Mouse (Mus musculus) CD4-positive, CD25-positive, alpha-beta regulatory T cell, adult 4 months (primary cell): ENCODE measurements around the gene Atg9b. TPM values are rescaled to one million over a fixed set of nuclear protein-coding genes. Genes with fewer than 3 reads are reported as not detected.
A peak's percentile ranks its signal among the peaks of the same experiment; 100 is the strongest.

Experiments used
- ATAC-seq: one replicate; pipeline ENCODE4 v1.8.0; 2017
- polyA plus RNA-seq, 2 experiments: library from polyadenylated mRNA; unstranded; fragments of 100-300 nt; shearing (Covaris generic); gene quantifications; one replicate each; pipeline ENCODE4 v1.2.1; 2017

The Atg9b gene
- polyA plus RNA-seq, 2 experiments from 2014 or later: 2.2 to 3.2 TPM

DNA sequence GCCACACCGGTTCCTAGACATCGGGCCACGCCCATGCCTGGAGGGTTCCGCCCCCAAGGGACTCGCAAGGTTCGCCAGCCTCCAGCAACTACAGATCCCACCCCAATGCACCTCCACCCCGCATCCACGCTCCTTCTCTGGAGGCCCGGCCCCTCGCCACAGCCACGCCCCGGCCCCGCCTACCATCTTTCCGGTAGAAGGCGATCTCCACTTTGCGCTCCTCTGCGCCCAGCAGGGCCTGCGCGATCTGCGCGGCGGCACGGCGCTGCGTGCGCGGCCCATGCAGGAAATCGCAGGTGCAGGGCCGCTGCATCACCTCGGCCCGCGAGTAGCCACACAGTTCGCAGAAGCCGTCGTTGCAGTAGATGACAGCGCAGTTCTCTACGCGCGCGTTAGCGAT, 43.8 kb downstream of the Atg9b start:
- peak; percentile 82 for ATAC-seq

DNA sequence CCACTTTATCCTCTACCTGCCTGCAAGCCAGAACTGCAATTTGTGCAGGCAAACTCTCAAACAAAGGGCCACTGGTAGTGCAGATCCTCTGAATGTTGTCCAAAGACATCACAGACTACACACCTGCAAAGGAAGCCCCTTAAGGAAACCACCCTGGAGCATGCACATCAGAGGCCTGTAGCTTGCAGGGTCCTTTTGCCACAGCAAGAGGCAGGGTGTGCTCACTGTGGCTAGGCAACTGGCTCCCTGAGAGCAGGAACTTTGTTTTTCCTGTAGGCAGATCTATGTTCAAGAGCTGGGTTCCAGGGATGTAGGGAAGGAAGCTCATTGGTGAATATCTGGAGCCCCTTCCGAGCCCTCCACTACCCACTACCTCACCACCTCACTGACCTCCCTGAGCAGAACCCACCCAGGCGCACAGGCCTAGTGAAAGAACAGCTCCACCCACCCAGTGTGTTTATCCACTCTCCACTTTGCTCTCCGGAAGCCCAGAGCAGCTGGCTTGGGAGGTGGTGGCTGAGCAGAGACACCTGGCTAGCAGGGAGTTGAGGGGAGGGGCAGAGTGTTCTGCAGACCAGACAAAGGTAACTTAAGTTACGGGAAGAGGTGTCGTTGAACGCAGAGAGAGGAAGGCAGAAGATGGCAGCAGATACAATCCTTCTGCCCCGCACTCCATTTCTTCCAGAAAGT, 44.6 kb downstream of the Atg9b start:
- ATAC-seq: no peak

DNA sequence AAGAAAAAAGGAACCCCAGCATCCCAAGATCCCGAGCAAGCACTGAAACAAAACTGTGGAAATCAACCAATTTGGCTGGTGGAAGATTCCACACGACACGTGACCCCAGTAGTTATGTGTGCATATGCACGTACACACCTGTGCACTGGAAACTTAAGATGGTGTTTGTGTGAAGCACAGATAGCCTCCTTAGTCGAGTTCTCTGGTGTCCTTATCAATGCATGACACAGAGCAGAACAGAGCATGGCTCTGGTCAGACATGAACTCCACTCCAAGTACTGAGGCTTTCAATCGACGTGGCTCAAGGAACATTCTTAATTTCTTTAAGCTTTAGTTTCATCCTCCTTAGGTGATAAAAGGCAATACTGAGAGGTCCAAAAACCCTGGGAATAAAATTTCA, 45.6 kb downstream of the Atg9b start:
- ATAC-seq: no peak

DNA sequence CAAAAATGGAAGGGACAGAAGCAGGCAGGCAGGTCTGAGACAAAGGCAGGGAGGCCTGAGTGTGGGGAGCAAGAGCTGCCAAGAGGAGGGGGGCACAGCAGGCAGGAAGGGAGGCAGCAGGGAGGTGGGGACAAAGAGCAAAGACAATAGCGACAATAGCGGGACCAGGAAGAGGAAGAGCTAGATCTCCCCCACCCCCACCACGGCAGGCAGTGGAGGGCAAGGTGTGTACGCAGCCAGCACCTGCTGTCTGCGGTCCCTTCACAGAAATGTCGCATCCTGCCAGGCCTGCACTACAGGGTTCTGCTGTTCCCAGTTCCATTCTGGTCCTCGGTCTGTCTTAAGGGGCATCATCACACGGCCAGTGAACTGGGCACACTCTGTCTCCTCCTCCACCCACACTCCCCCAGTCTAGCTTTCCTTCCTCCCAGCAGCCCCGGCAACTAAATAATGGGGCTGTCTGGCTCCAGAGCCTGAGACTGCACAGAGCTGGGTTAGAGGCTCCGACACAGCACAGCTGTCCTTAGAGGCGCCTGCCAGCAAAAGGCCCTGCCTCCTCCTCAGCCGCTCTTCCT, 47.4 kb downstream of the Atg9b start:
- peak; percentile 74 for ATAC-seq

DNA sequence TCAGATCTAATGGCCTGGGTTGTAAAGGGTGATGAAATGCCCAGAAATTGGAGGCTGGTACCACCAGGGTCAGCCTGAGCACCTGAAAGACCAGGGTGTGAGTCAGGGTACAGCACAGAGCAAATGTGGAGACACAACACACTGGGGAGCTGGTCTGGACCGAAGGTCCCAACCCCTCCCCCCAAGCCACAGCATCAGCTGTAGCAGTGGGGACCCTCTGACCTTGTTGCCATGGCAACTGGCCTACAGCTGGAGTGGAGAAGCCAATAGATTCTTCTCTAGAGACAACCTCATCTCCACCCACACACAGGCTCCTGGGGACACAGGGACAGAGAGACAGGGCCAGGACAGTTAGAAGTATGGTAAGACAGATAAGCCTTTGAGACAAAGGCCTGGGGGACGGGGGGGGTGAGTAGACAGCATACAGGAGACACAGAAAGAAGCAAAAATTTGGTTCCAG, 47.9 kb downstream of the Atg9b start:
- peak; percentile 3 for ATAC-seq

DNA sequence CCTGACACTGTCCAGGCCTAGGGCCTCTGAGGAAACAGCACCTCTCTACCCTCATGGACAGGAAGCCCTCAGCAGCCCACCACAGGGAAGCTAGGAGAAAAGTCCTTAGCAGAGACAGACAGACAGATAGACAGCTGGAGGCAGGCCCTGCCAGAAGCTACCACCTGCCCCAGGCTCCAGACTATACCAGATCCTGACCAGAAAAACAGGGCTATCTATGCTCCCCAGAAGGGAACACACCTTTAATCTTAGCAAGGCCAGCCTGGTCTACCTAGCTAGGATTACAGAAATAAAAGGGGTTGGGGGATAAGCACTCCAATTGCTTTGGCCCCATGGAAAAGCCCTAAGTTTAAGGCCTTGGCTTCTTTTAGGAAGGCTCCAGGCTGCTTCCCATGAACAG, 48.6 kb downstream of the Atg9b start:
- no peak for ATAC-seq

DNA sequence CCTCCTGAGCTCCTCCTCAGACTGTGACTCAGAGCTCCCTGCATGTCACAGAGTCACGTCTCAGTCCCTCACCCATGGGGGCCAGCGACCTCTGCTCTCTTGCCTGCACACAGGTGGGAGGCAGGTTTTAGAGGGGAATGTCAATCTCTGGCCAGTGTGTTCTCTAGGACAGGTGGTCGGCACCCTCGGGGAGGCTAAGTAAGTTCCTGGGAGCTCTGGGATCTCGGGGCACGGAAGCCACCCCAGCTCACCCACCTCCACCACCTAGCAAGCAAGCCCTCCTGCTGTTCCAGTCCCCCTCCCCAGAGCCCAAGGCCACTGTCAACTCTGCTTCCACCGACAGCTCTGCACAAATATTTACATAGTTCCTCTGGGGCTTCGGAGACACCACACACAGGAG, 49.0 kb downstream of the Atg9b start:
- no peak for ATAC-seq

DNA sequence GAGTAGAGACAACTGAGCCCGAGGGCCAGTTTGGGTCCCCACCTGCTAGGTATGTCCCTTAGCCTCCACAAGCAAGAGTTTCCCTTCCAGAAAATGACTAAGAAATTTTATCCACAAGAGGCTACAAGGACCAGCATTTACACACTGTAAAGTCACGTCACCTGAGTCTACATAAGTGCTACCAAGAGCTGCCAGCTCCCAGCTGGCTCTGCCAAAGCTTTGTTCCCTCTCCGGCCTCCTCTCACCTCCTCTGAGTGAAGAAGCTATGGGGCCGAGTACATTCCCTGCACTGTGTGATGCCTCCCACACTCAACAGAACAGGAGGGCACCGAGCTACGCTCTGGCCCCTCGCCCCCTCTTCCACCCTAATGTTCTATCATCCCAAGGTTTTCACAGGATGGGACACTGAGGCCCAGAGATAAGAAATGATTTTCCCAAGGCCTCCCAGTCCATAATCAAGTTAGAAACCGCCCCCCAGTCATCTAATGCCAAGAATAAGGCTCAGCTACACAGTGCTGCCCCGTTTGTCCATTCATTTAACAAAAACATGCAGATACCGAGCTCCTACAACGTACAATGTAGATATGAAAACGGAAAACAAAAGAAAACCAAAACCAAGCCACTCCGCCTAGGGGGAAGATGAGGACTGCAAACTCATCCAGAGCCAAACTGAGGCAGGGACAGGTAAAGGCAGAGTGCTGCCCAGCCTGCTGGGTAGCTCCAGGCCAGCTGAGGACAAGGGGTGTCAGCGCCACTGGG, 49.6 kb downstream of the Atg9b start:
- ATAC-seq: no peak

DNA sequence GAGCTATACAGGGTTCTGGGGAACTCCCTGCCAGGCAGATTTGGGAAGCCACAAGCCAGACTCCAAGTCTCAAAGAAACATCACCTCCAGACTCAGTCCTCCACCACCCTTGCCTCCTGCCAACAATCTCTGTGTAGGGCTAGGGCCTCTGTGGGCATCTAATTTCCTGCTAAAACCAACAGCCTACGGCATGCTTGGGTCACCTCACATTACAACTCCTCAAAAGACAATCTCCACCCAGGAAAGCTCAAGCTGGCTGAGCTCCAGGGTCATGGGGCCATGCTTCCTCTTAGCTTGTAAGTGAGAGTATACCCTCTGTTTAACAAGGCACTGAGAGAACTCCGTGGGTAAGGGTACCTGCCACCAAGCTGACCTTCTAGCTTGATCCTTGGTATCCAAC, 54.1 kb downstream of the Atg9b start:
- ATAC-seq: no peak

DNA sequence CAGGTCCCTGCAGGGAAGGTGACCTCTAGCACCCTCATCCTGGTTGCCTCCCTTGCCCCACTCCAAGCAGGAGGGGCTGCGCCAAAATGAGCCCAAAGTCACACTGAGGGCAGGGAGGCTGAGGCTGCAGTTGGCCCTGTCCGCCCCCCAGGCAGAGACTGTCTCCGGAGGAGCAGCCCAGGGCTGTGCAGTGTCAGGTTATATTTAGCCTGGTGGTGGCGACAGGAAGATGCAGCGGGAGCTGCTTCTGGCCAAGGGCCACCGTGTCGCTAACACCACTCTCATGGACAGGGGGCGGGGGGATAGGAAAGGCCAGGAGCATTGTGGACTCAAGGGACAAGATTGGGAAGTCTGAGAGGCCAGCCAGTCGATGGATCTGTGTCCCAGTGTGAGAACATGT, 54.6 kb downstream of the Atg9b start:
- no peak for ATAC-seq

DNA sequence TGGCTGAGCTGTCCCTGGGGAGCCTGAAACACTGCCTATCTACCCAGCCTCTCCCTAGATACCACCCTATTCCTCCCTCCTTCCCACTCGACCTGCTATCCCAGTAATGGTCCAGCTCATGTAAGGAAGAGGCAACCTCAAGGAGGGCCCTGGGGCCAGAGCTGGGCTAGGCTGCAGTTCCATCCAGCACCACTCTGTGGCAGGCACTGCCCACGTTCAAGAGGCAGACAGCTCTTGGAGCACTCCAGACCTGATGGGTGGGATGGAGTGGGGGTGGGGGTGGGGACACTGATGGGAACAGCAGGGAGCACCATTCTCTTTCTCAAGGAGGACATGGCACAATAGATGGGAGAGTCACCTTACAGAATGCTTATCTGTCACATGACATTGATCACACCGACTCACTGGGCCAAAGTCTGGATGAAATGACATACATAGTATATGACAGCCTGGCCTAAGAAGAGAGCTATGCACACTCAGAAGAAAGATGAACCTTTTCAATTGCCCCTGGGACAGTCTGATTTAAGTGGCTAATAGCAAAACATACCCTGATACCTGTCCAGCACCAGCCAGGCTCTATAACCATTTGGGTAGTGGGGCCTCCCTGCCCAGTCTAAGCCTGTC, 55.9 kb downstream of the Atg9b start:
- ATAC-seq: peak; percentile 77

DNA sequence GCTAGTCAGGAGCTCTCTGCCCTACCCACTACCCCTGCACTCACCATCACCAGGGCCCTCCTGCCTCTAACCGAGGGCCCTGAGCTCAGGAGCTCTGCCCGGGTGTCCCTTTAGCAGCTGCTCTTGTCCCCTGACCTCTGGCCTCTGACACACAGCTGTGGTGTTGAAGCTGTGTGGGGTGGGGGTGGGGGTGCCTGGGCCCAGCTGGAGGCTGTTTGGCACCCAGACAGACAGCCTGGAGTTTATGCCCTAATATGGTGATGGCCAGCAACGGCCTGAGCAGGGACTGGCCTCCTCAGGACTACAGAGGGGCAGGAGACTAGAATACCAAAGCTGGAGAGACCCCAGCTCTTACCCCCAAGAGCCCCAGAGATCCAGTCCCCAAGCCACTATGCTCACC, 57.2 kb downstream of the Atg9b start:
- ATAC-seq: no peak

Other genes starting within 250 kb of the Atg9b start
- gene Nupl2, start 227.2 kb downstream of the Atg9b start, polyA plus RNA-seq: 1 to 10 TPM; 3.8 to 7.1 TPM
- 1 to 10 TPM in 1 of 2 experiments, under 1 TPM in 1; 0.30 to 1.2 TPM for gene Kcnh2, start 40.5 kb downstream of the Atg9b start, polyA plus RNA-seq
- under 1 TPM; 0.08 to 0.14 TPM for gene Nos3, start 27.3 kb downstream of the Atg9b start, polyA plus RNA-seq
- gene Abcb8, start 1.5 kb upstream of the Atg9b start, polyA plus RNA-seq: 10 to 100 TPM; 16.1 to 44.6 TPM
- not detected for gene Asic3, start 21.2 kb upstream of the Atg9b start, polyA plus RNA-seq
- 10 to 100 TPM; 53.8 to 61.7 TPM for gene Cdk5, start 31.4 kb upstream of the Atg9b start, polyA plus RNA-seq
- gene Slc4a2, start 31.7 kb upstream of the Atg9b start, polyA plus RNA-seq: 10 to 100 TPM; 13.5 to 22.6 TPM
- gene Fastk, start 53.1 kb upstream of the Atg9b start, polyA plus RNA-seq: 10 to 100 TPM; 53.4 to 57.0 TPM
- gene Tmub1, start 55.7 kb upstream of the Atg9b start, polyA plus RNA-seq: 10 to 100 TPM; 72.9 to 95.2 TPM
- gene Agap3, start 60.0 kb upstream of the Atg9b start, polyA plus RNA-seq: 1 to 10 TPM; 5.5 to 8.6 TPM
- not detected for gene Gbx1, start 135.1 kb upstream of the Atg9b start, polyA plus RNA-seq
- gene Asb10, start 148.8 kb upstream of the Atg9b start, polyA plus RNA-seq: not detected
- gene 4931409K22Rik, start 164.7 kb upstream of the Atg9b start, polyA plus RNA-seq: not detected
- gene Abcf2, start 185.3 kb upstream of the Atg9b start, polyA plus RNA-seq: 10 to 100 TPM; 62.1 to 87.7 TPM
- gene Chpf2, start 194.6 kb upstream of the Atg9b start, polyA plus RNA-seq: 10 to 100 TPM in 1 of 2 experiments, 1 to 10 TPM in 1; 9.3 to 15.6 TPM
- under 1 TPM; 0.48 to 0.61 TPM for gene Smarcd3, start 232.3 kb upstream of the Atg9b start, polyA plus RNA-seq